Mouse (Mus musculus): Measurements from ENCODE around the gene Gm28230. TPM values are rescaled to one million over a fixed set of nuclear protein-coding genes. Genes with fewer than 3 reads are reported as not detected.

The Gm28230 gene
- polyA plus RNA-seq, 1 experiment = not detected

DNA sequence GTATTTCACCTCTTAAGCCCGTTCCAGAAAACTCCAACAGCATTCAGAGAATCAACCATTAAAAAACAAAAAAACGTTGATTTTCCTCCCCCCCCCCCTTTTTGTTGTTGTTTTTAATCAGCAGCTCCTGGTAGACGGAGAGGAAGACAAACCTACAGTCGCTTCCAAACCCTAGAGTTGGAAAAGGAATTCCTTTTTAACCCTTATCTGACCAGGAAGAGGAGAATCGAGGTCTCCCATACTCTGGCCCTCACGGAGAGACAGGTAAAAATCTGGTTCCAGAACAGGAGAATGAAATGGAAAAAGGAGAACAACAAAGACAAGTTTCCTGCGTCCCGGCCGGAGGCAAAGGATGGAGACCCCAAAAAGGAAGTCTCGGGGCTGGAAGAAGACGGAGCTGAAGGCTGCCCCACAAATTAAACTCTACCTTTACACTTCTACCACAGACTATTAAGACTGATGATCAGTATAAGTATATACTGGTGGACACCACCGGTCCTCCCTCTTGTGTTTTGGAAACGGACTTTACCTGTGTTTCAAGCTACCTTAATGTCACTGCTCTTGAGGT lies 20.1 kb upstream of the Gm28230 start:
- peak overlapping the region; percentile 79 for H3K4me3 ChIP-seq (ENCODE audit: insufficient read depth, low read depth, low read length)
- no peak overlapping the region for H3K27ac ChIP-seq (replicated peaks; ENCODE audit: low read depth, low read length)
- peaks cover 2% of the 10 kb centered on the region; the same call in 1 of the 2 replicates for H3K4me1 ChIP-seq (ENCODE audit: control insufficient read depth, insufficient read depth, insufficient read length, low read length)

DNA sequence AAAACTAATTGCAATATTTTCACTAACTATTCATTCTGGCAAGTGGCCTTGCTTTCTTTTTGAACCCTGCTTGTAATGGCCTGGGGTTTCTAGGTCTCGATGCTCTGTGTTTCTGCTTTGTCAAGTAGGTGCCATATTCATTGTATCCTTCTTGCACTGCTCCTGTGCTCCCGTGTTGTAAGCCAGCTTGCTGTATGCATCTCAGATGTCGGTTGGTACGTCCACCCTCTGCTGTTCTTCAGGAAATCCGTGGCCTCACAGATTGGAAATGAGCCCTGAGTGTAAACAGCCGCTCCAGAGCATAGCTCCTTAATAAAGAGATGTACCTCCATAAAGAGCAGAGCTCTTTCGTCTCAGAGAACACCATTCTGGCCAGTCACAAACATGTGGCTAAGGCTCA lies 18.9 kb upstream of the Gm28230 start:
- Histone ChIP-seq H3K27ac (replicated peaks; ENCODE audit: low read depth, low read length) (no peak overlapping the region), H3K4me1 (ENCODE audit: control insufficient read depth, insufficient read depth, insufficient read length, low read length) (peaks cover 2% of the 10 kb centered on the region; the same call in 1 of the 2 replicates), H3K4me3 (ENCODE audit: insufficient read depth, low read depth, low read length) (no peak overlapping the region)

DNA sequence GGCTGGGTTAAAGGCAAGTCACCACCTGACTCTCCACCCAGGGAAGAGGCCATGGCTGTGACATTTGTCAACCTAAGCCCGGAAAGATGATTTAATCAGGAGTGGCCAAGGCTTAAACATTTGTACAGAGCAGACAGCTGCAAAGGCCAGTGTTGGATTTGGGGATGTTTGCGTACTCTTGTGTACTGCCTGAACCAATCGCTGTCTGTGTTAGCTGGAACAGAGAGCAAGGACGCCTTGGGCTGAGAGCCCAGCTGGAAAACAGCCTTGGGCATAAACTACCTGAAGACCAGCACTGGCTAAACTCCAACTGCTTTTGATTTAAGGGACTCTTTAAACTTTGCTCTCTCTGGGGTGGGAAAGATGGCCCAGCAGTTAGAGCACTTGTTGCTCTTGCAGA lies 17.9 kb upstream of the Gm28230 start:
- H3K4me3 ChIP-seq (ENCODE audit: insufficient read depth, low read depth, low read length) = no peak overlapping the region
- peaks cover 2% of the 10 kb centered on the region; the same call in 1 of the 2 replicates for H3K4me1 ChIP-seq (ENCODE audit: control insufficient read depth, insufficient read depth, insufficient read length, low read length)
- no peak overlapping the region for H3K27ac ChIP-seq (replicated peaks; ENCODE audit: low read depth, low read length)

DNA sequence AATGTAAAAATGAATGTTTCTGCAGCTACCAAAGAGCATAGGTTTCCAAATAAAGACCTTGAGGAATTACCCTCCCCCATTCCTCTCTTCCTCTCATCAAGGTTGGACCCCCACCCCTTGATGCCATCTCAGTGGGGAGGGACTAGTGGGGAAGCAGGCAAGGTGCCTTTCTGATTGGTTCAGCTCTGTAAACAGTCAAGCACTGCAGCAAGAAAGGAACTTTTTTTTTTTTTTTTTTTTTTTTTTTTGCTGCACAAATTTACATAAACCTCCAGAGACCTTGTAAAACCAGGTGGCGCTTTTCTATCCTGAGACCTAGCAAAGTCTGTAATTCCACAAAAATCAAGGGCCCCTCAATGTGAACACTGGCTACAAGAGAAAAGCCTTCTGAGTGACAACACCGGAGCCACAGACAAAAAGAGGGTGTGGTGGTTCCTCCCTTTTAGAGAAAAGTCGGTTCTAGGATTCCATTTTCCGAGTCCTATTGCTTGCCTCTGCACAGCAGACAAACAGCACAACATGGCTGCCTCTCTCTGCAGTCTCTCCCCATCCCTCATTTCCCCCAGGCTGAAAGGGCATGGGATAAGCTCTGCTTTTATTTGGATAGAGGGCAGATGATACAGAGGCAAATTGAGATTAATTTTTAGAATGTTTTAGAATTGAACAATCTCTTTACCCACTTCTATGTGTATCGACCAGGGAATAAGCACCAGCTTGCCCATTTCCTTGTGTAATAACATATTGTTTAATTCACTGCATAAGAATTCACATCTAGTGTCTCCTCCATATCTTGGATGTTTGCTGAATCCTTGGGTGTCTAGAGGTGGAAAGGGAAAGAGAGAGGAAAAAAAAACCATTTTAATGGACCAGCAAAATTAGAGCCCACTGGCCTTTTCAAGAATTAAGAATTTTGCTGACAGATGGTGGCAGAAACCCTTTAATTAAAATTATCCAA lies 16.8 kb upstream of the Gm28230 start:
- peaks cover 2% of the 10 kb centered on the region; the same call in 1 of the 2 replicates for H3K4me1 ChIP-seq (ENCODE audit: control insufficient read depth, insufficient read depth, insufficient read length, low read length)
- no peak overlapping the region for H3K4me3 ChIP-seq (ENCODE audit: insufficient read depth, low read depth, low read length)
- no peak overlapping the region for H3K27ac ChIP-seq (replicated peaks; ENCODE audit: low read depth, low read length)

DNA sequence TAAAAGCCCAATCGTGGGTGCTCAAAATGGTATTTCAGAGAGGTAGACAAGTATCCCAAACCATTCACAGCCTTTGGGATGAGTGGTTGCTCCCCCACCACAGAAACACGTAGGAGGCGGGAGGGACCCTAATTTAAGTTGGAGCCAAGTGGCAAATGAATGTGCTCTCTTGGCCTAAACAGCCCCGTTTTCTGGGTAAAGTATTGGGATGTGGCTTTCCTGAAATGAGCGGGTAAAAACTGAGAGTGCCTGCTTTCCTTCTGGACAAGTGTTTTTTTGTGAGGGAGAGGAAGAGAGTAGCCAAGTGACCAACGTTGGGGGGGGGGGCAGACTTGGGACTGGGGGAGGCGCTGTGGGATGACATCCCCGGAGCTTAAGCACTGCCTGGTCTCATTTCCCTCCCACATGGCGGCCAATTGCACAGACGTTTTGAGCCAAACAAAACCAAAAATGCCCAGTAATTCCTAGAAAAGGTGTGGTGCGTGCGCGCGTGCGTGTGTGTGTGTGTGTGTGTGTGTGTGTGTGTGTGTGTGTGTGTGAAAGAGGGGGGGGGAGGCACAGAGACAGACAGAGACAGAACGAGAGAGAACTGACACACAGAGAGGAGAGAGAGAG lies 15.5 kb upstream of the Gm28230 start:
- peak overlapping the region; percentile 77 for H3K4me3 ChIP-seq (ENCODE audit: insufficient read depth, low read depth, low read length)
- H3K4me1 ChIP-seq (ENCODE audit: control insufficient read depth, insufficient read depth, insufficient read length, low read length) = peaks cover 2% of the 10 kb centered on the region; the same call in 1 of the 2 replicates
- peak overlapping the region; percentile 91 for H3K27ac ChIP-seq (replicated peaks; ENCODE audit: low read depth, low read length)

DNA sequence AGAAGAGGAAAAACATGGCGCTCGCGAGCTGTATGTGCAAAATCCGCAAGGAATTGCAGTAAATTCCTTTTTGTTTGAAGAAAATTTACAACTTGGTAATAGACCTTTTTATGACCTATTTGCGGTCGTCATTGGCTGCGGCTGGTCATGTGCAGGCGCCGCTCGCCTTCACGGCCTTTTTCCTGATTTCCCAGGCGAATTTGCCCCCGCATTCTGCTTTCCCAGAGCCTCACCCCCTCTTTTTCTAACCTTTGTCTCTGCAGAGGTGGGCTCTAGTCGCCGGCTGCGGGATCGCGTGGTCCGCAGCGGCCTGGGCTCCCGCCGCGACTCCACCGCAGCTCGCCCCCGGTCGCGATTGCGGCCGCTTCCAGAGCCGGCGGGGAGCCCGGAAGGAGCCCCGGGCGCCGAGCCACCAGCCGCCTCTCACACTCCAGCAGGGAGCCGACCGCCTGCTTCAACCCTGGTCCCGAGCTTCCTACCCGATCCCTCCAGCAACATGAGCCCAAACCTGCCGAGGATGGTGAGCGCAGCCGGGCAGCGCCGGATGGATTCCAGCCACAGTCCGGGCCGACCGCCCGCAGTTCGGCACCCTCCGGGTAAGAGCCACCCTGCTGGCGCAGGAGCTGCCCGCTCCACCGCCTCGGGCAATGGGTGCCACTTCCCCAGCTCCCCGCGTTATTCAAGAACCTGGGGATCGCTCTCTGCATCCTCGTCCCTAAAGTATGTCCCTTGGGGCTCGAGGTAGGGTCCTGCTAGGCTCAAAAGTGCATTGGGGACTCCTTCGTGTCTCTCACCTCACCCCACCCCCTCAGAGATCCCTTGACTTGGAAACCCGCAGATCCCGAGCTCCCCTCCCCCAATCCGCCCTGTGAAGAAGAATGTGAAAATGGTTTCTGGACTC lies 14.6 kb upstream of the Gm28230 start, which contains the start of the genes Hoxd3 and Hoxd4:
TSS of gene Hoxd3 (plus strand) at position 207 of the 901 bp plus-strand sequence.
TSS of gene Hoxd4 (plus strand) at position 209 of the 901 bp plus-strand sequence.
- Histone ChIP-seq H3K27ac (replicated peaks; ENCODE audit: low read depth, low read length) (peak within 1 kb of the TSS; percentile 91), H3K4me1 (ENCODE audit: control insufficient read depth, insufficient read depth, insufficient read length, low read length) (peaks cover 2% of the 10 kb centered on the region; the same call in 1 of the 2 replicates), H3K4me3 (ENCODE audit: insufficient read depth, low read depth, low read length) (peak within 1 kb of the TSS; percentile 77)

DNA sequence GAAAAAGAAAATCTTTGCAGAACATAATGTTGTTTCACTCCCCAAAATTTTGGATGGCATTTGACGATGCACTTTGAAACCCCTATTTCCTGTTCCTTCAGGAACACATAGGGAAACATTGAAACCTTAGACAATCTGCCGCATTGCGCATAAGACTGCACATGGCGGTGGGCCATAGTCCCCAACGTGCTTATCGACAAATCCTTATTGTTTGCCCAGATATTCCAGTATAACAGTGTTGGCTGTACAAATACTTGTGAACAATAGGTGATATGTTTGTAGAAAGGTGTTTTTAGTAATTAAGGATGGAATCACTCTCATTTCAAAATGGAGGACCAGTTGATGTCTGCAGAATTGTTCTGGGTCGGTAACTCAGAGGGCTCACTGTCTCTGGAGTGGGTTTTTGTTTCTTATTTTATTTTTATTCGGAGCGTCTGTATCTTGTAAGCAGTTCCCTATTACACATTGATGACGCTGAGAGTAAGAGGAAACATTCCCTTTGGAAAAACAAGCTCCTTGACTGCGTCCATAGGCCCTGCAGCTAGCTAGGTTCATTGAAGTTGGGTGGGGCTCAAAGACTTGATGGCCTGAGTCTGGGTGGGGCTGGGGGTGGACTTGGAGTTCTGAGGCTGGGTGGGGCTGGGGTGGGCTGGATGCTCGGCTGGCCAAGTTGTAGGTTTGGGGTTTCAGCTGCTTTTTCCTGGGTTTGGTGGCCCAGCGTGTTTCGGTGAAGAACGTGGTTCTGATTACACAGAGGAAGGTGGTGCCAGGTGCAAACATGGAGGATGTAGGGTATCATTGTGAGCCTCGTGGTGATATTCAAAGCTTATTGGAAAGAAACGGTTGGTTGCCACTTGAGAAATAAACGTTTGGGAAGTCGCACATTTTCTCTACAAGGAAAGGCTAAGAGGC lies 13.0 kb upstream of the Gm28230 start:
- H3K4me3 ChIP-seq (ENCODE audit: insufficient read depth, low read depth, low read length) = peak overlapping the region; percentile 39; the same call in 1 of the 2 replicates
- peak overlapping the region; percentile 46; the same call in 1 of the 2 replicates for H3K27ac ChIP-seq (replicated peaks; ENCODE audit: low read depth, low read length)
- H3K4me1 ChIP-seq (ENCODE audit: control insufficient read depth, insufficient read depth, insufficient read length, low read length) = no peaks in the 10 kb centered on the region

DNA sequence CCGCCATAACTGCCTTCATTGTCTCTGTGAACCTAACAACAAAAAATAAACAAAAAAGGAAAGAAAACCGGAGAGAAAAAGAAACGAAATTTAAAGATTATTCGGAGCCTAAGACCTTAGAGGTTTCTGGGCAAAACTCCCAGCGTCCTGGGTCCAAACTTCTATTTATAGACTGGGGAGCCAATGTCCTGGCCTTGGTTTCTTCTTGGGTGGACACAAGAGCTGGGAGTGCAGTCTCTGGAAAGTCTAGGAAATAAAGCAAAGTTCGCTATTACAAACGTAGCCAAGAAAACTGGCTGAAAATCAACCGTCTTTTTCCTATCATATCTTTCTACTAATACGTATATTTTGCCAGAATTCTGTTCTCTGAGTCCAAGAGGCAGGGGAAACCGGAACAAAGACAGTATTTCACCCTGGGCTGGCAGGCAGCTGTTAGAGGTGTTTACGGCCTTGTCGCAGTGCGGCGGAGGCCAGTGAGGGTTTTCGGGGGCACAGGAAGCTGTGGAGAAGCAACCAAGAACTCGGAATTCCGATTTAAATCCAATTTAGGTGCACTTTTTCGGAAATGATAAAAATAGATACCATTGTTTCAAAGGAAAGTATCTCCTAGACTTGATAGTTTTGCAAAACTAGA lies 12.3 kb upstream of the Gm28230 start:
- Histone ChIP-seq H3K4me3 (ENCODE audit: insufficient read depth, low read depth, low read length) (peak overlapping the region; percentile 39; the same call in 1 of the 2 replicates), H3K27ac (replicated peaks; ENCODE audit: low read depth, low read length) (peak overlapping the region; percentile 46), H3K4me1 (ENCODE audit: control insufficient read depth, insufficient read depth, insufficient read length, low read length) (no peaks in the 10 kb centered on the region)

DNA sequence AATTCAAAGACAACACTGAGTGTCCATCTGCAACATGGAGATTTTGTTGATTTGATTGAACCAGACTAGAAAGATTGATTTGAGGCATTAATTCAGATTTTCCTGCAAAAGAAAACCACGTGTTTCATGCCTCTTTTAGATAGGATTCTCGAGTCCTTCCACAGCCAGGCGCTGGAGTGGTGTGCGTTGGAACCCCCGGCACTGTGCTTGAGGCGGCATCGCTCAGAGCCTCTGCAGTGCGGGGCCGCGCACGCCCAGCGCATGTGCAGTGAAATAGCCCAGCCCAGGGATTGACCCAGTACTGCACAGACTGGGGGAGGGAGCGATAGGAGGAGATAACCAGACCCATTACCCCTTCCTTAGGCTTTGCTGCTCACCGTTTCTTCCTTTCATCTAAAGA lies 11.6 kb upstream of the Gm28230 start:
- Histone ChIP-seq H3K4me3 (ENCODE audit: insufficient read depth, low read depth, low read length) (peak overlapping the region; percentile 39), H3K27ac (replicated peaks; ENCODE audit: low read depth, low read length) (0 out of 2 replicates have a peak overlapping the region, but pooled peaks have one; percentile 24), H3K4me1 (ENCODE audit: control insufficient read depth, insufficient read depth, insufficient read length, low read length) (no peaks in the 10 kb centered on the region; the same call in 1 of the 2 replicates)

DNA sequence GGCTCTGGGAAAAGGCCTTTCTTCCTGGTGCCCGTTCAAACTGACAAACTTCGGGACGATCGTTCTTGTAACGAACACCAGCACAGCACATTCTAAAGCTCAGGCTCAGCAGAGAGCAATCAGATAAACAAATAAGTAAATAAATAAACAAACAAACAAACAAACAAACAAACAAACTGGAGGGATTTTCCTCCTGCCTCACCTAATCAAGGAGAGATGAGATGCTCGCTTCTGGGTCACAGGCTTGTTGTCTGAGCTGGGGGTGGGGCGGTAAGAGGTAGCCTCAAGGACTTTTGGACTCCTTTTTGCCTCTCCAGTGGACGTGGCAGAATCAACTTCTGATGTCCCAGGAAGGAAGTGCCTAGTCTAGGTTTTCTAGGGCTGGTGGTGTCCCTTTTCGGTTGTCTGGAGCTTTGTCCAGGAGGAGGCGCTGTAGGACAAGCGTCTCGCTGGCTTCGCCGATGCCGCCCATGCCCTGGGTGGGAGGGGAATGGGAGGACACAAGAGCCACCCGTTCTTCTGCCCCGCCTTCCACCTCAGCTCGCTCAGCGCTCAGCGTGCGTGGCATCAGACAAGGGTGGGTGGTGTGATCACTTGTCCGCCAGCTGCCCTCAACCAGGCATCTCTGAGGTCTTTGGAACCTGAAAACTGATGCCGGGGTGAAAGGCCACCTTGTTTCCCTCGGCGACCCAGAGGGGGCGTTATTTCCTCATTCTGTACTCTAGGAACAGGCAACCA lies 10.9 kb upstream of the Gm28230 start:
- no peak overlapping the region for H3K27ac ChIP-seq (replicated peaks; ENCODE audit: low read depth, low read length)
- no peaks in the 10 kb centered on the region; the same call in 1 of the 2 replicates for H3K4me1 ChIP-seq (ENCODE audit: control insufficient read depth, insufficient read depth, insufficient read length, low read length)
- H3K4me3 ChIP-seq (ENCODE audit: insufficient read depth, low read depth, low read length) = peak overlapping the region; percentile 49

DNA sequence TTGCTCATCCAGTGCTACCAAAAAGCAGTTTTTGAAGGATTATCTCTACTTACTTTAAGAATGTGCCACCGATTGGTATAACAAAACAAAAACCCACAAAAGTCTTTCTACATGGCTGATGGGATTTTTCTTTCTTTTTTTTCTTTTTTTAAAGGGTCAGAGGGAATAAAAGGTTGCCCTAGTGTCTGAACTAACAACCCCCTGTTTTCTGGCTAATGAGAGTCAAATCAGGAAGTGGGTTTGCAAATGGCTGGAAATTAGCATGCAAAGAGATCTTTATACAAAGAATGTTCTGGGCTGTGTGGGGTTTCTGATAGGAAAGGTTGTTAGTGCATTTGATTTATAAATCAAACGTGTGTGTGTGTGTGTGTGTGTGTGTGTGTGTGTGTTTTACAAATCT lies 6.1 kb upstream of the Gm28230 start:
- Histone ChIP-seq H3K27ac (replicated peaks; ENCODE audit: low read depth, low read length) (no peak overlapping the region), H3K4me1 (ENCODE audit: control insufficient read depth, insufficient read depth, insufficient read length, low read length) (peaks cover 5% of the 10 kb centered on the region; the same call in 1 of the 2 replicates), H3K4me3 (ENCODE audit: insufficient read depth, low read depth, low read length) (no peak overlapping the region)

DNA sequence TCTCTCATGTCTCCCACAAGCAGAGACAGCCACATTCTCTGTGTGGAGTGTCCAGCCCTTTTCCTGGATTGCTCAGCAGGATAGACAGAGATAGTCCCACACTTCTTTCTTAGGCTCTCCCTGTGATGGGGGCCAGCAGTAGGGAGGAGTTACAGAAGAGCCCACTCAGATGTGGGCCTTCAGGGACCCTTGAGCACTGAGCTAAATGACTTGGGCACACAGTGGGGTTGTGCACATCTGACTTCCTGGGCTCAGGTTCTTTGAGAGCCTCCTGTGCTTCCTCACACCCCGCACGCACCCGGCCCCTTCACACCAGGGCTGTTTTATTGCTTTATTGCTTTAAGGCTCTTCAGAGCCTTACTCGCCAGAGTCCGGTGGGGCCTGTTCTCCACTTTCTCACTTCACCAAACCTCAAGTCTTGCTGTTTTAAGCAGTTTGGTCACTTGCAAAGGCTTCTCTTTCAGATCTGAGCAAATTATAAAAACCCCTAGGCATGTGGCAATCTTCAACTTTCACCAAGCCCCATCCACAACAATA lies 5.5 kb upstream of the Gm28230 start:
- Histone ChIP-seq H3K4me3 (ENCODE audit: insufficient read depth, low read depth, low read length) (no peak overlapping the region), H3K27ac (replicated peaks; ENCODE audit: low read depth, low read length) (no peak overlapping the region), H3K4me1 (ENCODE audit: control insufficient read depth, insufficient read depth, insufficient read length, low read length) (peaks cover 5% of the 10 kb centered on the region; the same call in 1 of the 2 replicates)
